Mouse (Mus musculus) kidney, adult 2 months (tissue): ENCODE data around the gene Crat.
A peak's percentile ranks its signal among the peaks of the same experiment; 100 is the strongest.

ENCODE experiments used
- CTCF ChIP-seq: fragments of 200-500 bp; conservative IDR thresholded peaks from 2 replicates; pipeline ENCODE4 v1.5.1; 2011; ENCODE audit warnings: low read depth, mild to moderate bottlenecking, control low read depth, low read length, moderate library complexity, mixed read lengths; ENCODE audit not compliant: insufficient read depth, insufficient read length
- POLR2A ChIP-seq: fragments of 200-500 bp; IDR thresholded peaks from one replicate; pipeline ENCODE4 v1.6.1; 2011; ENCODE audit warnings: low read depth, low read length, control low read depth

DNA sequence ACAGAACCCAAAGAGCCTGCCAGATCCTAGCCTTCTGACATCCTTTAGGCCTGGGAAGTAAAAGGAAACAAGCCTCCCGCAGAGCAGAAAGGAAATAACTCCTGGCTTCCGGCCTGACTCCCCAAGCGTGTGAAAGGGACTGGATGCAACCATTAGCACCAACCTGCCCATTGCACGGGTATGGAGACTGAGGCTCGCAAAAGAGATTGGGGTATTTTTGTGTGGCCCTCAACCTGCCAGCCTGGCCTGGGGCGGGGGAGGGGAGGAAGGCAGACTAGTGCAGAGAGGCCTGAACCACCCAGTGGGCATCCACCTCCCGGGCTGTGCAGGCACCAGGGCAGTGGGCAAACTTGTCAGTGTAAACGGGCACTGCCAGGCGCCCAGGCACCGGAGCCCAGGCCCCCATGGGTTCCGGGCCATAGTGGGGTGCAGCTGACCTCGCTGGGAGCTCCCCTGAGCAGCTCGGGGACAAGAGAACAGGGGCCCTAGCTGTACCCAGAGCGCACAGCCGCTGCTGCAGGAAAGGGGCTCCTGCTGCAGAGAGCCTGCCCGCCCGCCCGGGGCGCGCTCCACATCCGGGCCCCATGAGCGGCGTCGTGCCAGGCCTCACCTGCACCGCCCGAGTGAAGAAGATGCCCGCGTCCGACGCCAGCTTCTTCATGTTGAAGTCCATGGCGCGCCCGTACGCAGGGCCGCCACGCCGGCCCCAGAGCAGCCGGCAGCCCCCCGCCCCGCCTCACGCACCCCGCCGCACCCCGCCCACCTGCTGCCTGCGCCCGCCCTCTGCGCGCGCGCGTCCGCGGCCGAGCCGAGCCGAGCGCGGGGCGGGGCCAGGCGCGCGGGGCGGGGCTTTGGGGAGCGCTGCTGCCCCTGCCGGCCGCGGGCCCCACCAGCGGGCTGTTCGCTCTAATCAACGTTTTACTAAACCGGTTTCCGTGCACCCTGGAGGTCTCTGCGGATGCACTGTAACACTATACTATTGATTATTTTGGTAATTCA is 56.8 kb downstream of the Crat start, which contains the start of gene Sh3glb2:
- peak; percentile 39 for TF ChIP-seq CTCF
- TF ChIP-seq POLR2A = no peak
